12 mouse cellular contexts compared by ENCODE assay signal in the genomic region with DNA sequence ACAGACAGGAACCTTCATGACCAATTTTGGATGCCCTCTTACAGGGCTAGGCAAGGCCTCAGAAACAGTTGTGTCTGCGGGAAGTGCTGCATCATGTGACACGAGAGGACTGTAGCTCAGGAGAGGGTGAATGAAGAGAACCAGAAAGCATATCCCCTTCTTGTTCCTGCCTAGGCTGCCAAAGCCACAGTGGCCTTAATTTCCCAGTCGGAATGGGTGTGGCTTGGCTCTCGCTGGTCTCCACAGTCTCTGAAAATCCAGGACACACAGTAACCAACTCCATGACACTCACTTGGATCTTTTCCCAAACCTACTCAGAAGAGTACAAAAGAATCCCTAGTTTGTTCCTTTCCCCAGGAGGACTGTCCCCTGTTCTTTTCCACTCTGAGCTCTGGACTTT. TPM values are rescaled to one million over a fixed set of nuclear protein-coding genes. Genes with fewer than 3 reads are reported as not detected.
DNase-seq lines count a peak whose midpoint lies in the region; ATAC-seq lines count a peak whose summit lies in the region.
"Had no signal": no experiment of that assay in that cellular context is flagged by ENCODE, and none has a peak within 500 bp of the region (broad histone marks: within the 10 kb centered on the region; RNA-seq: fewer than 3 reads in every experiment).

No protein-coding gene starts in this region.

- H3K36me3 ChIP-seq in heart, embryonic 12.5 days = no peaks in the 10 kb centered on the region
- H3K36me3 ChIP-seq in midbrain, embryonic 14.5 days (ENCODE audit: control insufficient read depth, insufficient read depth, low read length) = no peaks in the 10 kb centered on the region
- no peaks in the 10 kb centered on the region for H3K36me3 ChIP-seq in midbrain, embryonic 16.5 days (ENCODE audit: control insufficient read depth, insufficient read depth, low read length)

- WGBS in heart, embryonic 12.5 days = 53% methylated on average over 4 of the region's 4 CpGs
- WGBS in midbrain, embryonic 14.5 days = 65% methylated on average over 4 of the region's 4 CpGs
- 59% methylated on average over 4 of the region's 4 CpGs for WGBS in midbrain, embryonic 16.5 days

- H3K4me3 ChIP-seq in heart, embryonic 12.5 days = no peak overlapping the region
- no peak overlapping the region for H3K4me3 ChIP-seq in midbrain, embryonic 14.5 days (replicated peaks; ENCODE audit: low read depth, low read length)
- no peak overlapping the region for H3K4me3 ChIP-seq in midbrain, embryonic 16.5 days (ENCODE audit: low read depth, low read length)
- H3K4me3 ChIP-seq: erythroblast, embryonic 14.5 days; left cerebral cortex, adult 2 months; megakaryocyte, embryonic 14.5 days had no signal

- H3K4me2 ChIP-seq in heart, embryonic 12.5 days = no peak overlapping the region
- no peak overlapping the region for H3K4me2 ChIP-seq in midbrain, embryonic 14.5 days (ENCODE audit: low read length)
- no peak overlapping the region for H3K4me2 ChIP-seq in midbrain, embryonic 16.5 days (ENCODE audit: low read length)

- H3K27me3 ChIP-seq in heart, embryonic 12.5 days (replicated peaks) = no peaks in the 10 kb centered on the region
- H3K27me3 ChIP-seq in midbrain, embryonic 14.5 days (ENCODE audit: control insufficient read depth, insufficient read depth, low read length) = no peaks in the 10 kb centered on the region
- H3K27me3 ChIP-seq in midbrain, embryonic 16.5 days (ENCODE audit: control insufficient read depth, insufficient read depth, low read depth, low read length) = no peaks in the 10 kb centered on the region

- H3K9ac ChIP-seq in heart, embryonic 12.5 days = no peak overlapping the region
- H3K9ac ChIP-seq in midbrain, embryonic 14.5 days (replicated peaks; ENCODE audit: low read length) = no peak overlapping the region
- no peak overlapping the region for H3K9ac ChIP-seq in midbrain, embryonic 16.5 days (ENCODE audit: low read depth, low read length)

- 0 out of 2 replicates have a peak, but pooled peaks cover 3% of the 10 kb centered on the region for H3K9me3 ChIP-seq in heart, embryonic 12.5 days (replicated peaks)
- no peaks in the 10 kb centered on the region for H3K9me3 ChIP-seq in midbrain, embryonic 14.5 days (ENCODE audit: control insufficient read depth, low read length)
- H3K9me3 ChIP-seq in midbrain, embryonic 16.5 days (replicated peaks; ENCODE audit: control insufficient read depth, low read length, poor library complexity, severe bottlenecking) = no peaks in the 10 kb centered on the region

- 0 out of 2 replicates have a peak, but pooled peaks cover 5% of the 10 kb centered on the region for H3K4me1 ChIP-seq in heart, embryonic 12.5 days (replicated peaks)
- no peaks in the 10 kb centered on the region for H3K4me1 ChIP-seq in midbrain, embryonic 14.5 days (ENCODE audit: control insufficient read depth, insufficient read depth, low read length)
- H3K4me1 ChIP-seq in midbrain, embryonic 16.5 days (ENCODE audit: control insufficient read depth, insufficient read depth, low read length) = no peaks in the 10 kb centered on the region
- H3K4me1 ChIP-seq: megakaryocyte, embryonic 14.5 days had no signal

- H3K27ac ChIP-seq in heart, embryonic 12.5 days (ENCODE audit: poor library complexity, severe bottlenecking) = no peak overlapping the region
- no peak overlapping the region for H3K27ac ChIP-seq in midbrain, embryonic 14.5 days (replicated peaks; ENCODE audit: low read depth, low read length)
- no peak overlapping the region for H3K27ac ChIP-seq in midbrain, embryonic 16.5 days (ENCODE audit: low read length)

- intact Hi-C loops in gastrocnemius, postnatal 14 days (cut with DNase I; ENCODE audit: low total_unique reads) = loop anchor here (10.0 kb wide), 2 partner anchors 46 to 196 kb away; a partner anchor contains a TSS

- ATAC-seq in heart, embryonic 12.5 days (ENCODE audit: insufficient number of reproducible peaks, low FRiP score) = no peak
- ATAC-seq in midbrain, embryonic 14.5 days (ENCODE audit: low FRiP score, low TSS enrichment) = no peak
- ATAC-seq in midbrain, embryonic 16.5 days = no peak

- DNase-seq in heart, adult 18-20 months = peak; percentile 81 to 90
- DNase-seq in midbrain, embryonic 14.5 days = peak; percentile 44
- peak; percentile 43 for DNase-seq in gastrocnemius, postnatal 14 days
- DNase-seq in lung, postnatal 25 days (ENCODE audit: low spot score) = peak; percentile 45
- DNase-seq in thymus, postnatal 36 days = no peak
- DNase-seq in urinary bladder, postnatal 25 days (ENCODE audit: low spot score) = no peak
- DNase-seq: right cerebral cortex, postnatal 4 days had no signal

RNA-seq across cellular contexts. Expression of a gene that starts 10.7 kb away (rescaled TPM):
- 1 to 10 TPM in 1 of 2 experiments, under 1 TPM in 1; 0.74 to 1.9 TPM for total RNA-seq in heart, adult 18-20 months (2021)
- 1.1 TPM in 2 replicates for polyA plus RNA-seq in heart, embryonic 12.5 days (2016; fragmentation: Nextera tagmentation; extraction: Ambion mirVana)
- 1.3 and 1.7 TPM in 2 replicates for polyA plus RNA-seq in midbrain, embryonic 14.5 days (2014; fragmentation: Nextera tagmentation; extraction: Ambion mirVana)
- 4.0 and 4.1 TPM in 2 replicates for polyA plus RNA-seq in midbrain, embryonic 16.5 days (2015; fragmentation: Nextera tagmentation; extraction: Ambion mirVana)
- total RNA-seq in gastrocnemius, postnatal 14 days (2021) = not detected
- polyA plus RNA-seq: erythroblast, embryonic 14.5 days had no signal

RNA-seq across cellular contexts. Expression of a gene that starts 10.8 kb away (rescaled TPM):
- 10 to 100 TPM; 32.6 to 33.6 TPM for total RNA-seq in heart, adult 18-20 months (2021)
- 42.7 and 45.6 TPM in 2 replicates for polyA plus RNA-seq in heart, embryonic 12.5 days (2016; fragmentation: Nextera tagmentation; extraction: Ambion mirVana)
- polyA plus RNA-seq in midbrain, embryonic 14.5 days (2014; fragmentation: Nextera tagmentation; extraction: Ambion mirVana) = 35.5 and 36.1 TPM in 2 replicates
- polyA plus RNA-seq in midbrain, embryonic 16.5 days (2015; fragmentation: Nextera tagmentation; extraction: Ambion mirVana) = 36.5 and 44.1 TPM in 2 replicates
- total RNA-seq in gastrocnemius, postnatal 14 days (2021) = 10 to 100 TPM; 10.5 to 12.1 TPM

RNA-seq across cellular contexts. Expression of a gene that starts 18.3 kb away (rescaled TPM):
- total RNA-seq in heart, adult 18-20 months (2021) = 100 to 1,000 TPM; 131 to 151 TPM
- 217 and 224 TPM in 2 replicates for polyA plus RNA-seq in heart, embryonic 12.5 days (2016; fragmentation: Nextera tagmentation; extraction: Ambion mirVana)
- 34.9 and 63.8 TPM in 2 replicates for polyA plus RNA-seq in midbrain, embryonic 14.5 days (2014; fragmentation: Nextera tagmentation; extraction: Ambion mirVana)
- polyA plus RNA-seq in midbrain, embryonic 16.5 days (2015; fragmentation: Nextera tagmentation; extraction: Ambion mirVana) = 44.7 and 48.8 TPM in 2 replicates
- 100 to 1,000 TPM; 126 to 138 TPM for total RNA-seq in gastrocnemius, postnatal 14 days (2021)

RNA-seq across cellular contexts. Expression of a gene that starts 24.8 kb away (rescaled TPM):
- 10 to 100 TPM in 1 of 2 experiments, 1 to 10 TPM in 1; 9.5 to 13.1 TPM for total RNA-seq in heart, adult 18-20 months (2021)
- polyA plus RNA-seq in heart, embryonic 12.5 days (2016; fragmentation: Nextera tagmentation; extraction: Ambion mirVana) = 38.9 and 45.3 TPM in 2 replicates
- polyA plus RNA-seq in midbrain, embryonic 14.5 days (2014; fragmentation: Nextera tagmentation; extraction: Ambion mirVana) = 17.0 and 20.5 TPM in 2 replicates
- polyA plus RNA-seq in midbrain, embryonic 16.5 days (2015; fragmentation: Nextera tagmentation; extraction: Ambion mirVana) = 23.2 and 24.6 TPM in 2 replicates
- 10 to 100 TPM; 10.5 to 15.5 TPM for total RNA-seq in gastrocnemius, postnatal 14 days (2021)

RNA-seq across cellular contexts. Expression of a gene that starts 50.8 kb away (rescaled TPM):
- total RNA-seq in heart, adult 18-20 months (2021) = 1 to 10 TPM; 6.5 to 7.7 TPM
- 13.3 and 13.5 TPM in 2 replicates for polyA plus RNA-seq in heart, embryonic 12.5 days (2016; fragmentation: Nextera tagmentation; extraction: Ambion mirVana)
- 18.5 and 20.5 TPM in 2 replicates for polyA plus RNA-seq in midbrain, embryonic 14.5 days (2014; fragmentation: Nextera tagmentation; extraction: Ambion mirVana)
- polyA plus RNA-seq in midbrain, embryonic 16.5 days (2015; fragmentation: Nextera tagmentation; extraction: Ambion mirVana) = 19.3 and 20.0 TPM in 2 replicates
- 1 to 10 TPM; 4.3 to 4.7 TPM for total RNA-seq in gastrocnemius, postnatal 14 days (2021)

Comparison
In these comparisons a context has a peak if more than half of its experiments do, and no peak if none do; other contexts are left out.
1. DNase-seq: peak in heart, adult 18-20 months (2 of 2), midbrain, embryonic 14.5 days (single experiment), gastrocnemius, postnatal 14 days (single experiment) and lung, postnatal 25 days (single experiment); none in thymus, postnatal 36 days (0 of 2) and urinary bladder, postnatal 25 days (single experiment).